Mouse (Mus musculus) adrenal gland, postnatal 36 days (tissue): ENCODE measurements around the gene Lad1. TPM values are rescaled to one million over a fixed set of nuclear protein-coding genes. Genes with fewer than 3 reads are reported as not detected.

Source experiments
- DNase-seq, 2 experiments: peaks; one replicate each; pipeline ENCODE4 v3.0.0; 2021; ENCODE audit warnings: mixed read lengths in 1 of 2
- long read RNA-seq, 2 experiments: library from polyadenylated mRNA; stranded (forward); transcript quantifications; one replicate each; pipeline ENCODE4 v2.0.0; 2021; ENCODE audit warnings: borderline sequencing depth in 2 of 2
- total RNA-seq, 2 experiments: library from RNA; stranded (reverse); gene quantifications; 2 replicates each; pipeline ENCODE4 v1.2.3; 2021

The Lad1 gene
- not detected for total RNA-seq
- long read RNA-seq, experiment 1, result 0 reads
- long read RNA-seq, experiment 2, result 0 reads

GRCm38 (mm10) chr1:135818481-135819086 lies at the start of gene Lad1:
Gene Lad1, plus strand, starts transcription at chr1:135818598.
- DNase-seq, result peak; percentile 18 to 25

- peak in 1 of 2 experiments; percentile 17 for DNase-seq
These were observed 48.2 kb upstream of the Lad1 start for GRCm38 (mm10) chr1:135770237-135770636.

GRCm38 (mm10) chr1:135770896-135771572 lies 47.4 kb upstream of the Lad1 start:
- DNase-seq, result peak; percentile 63 to 72

GRCm38 (mm10) chr1:135771573-135771970 lies 46.8 kb upstream of the Lad1 start:
- no peak for DNase-seq

GRCm38 (mm10) chr1:135776596-135776995 lies 41.8 kb upstream of the Lad1 start:
- DNase-seq, result no peak

GRCm38 (mm10) chr1:135777046-135777445 lies 41.4 kb upstream of the Lad1 start:
- DNase-seq, result no peak

- DNase-seq, result peak in 1 of 2 experiments; percentile 39
These were observed 39.4 kb upstream of the Lad1 start, which contains the start of gene Tnni1 for GRCm38 (mm10) chr1:135778780-135779535. Gene Tnni1, plus strand, starts transcription at chr1:135779434.

- DNase-seq, result no peak
These were observed 37.7 kb upstream of the Lad1 start for GRCm38 (mm10) chr1:135780649-135781048.

GRCm38 (mm10) chr1:135781220-135781619 lies 37.2 kb upstream of the Lad1 start:
- DNase-seq, result peak; percentile 78 to 87

- peak; percentile 27 to 47 for DNase-seq
These were observed 35.6 kb upstream of the Lad1 start for GRCm38 (mm10) chr1:135782816-135783215.

GRCm38 (mm10) chr1:135787799-135788198 lies 30.6 kb upstream of the Lad1 start:
- DNase-seq, result peak; percentile 72 to 82

GRCm38 (mm10) chr1:135788708-135789107 lies 29.7 kb upstream of the Lad1 start:
- peak in 1 of 2 experiments; percentile 56 for DNase-seq

- peak; percentile 79 to 88 for DNase-seq
These were observed 28.6 kb upstream of the Lad1 start for GRCm38 (mm10) chr1:135789815-135790214.

GRCm38 (mm10) chr1:135792143-135792939 lies 26.1 kb upstream of the Lad1 start:
- no peak for DNase-seq

GRCm38 (mm10) chr1:135793370-135794215 lies 24.8 kb upstream of the Lad1 start:
- DNase-seq, result no peak

GRCm38 (mm10) chr1:135794216-135795134 lies 23.9 kb upstream of the Lad1 start:
- no peak for DNase-seq

GRCm38 (mm10) chr1:135798492-135798891 lies 19.9 kb upstream of the Lad1 start:
- DNase-seq, result no peak

GRCm38 (mm10) chr1:135799109-135799627 lies 19.2 kb upstream of the Lad1 start:
- DNase-seq, result no peak

- DNase-seq, result no peak
These were observed 18.0 kb upstream of the Lad1 start for GRCm38 (mm10) chr1:135800192-135800950.
